Mouse (Mus musculus) layer of hippocampus, adult 2 months (tissue): ENCODE results near the gene Olfr552. TPM values are rescaled to one million over a fixed set of nuclear protein-coding genes. Genes with fewer than 3 reads are reported as not detected.
"Not testable (repeated sequence)": the region's sequence is repeated elsewhere in the genome, so short reads cannot be mapped to it uniquely, and the experiment has no call there.

Experiments
- DNase-seq, 2 experiments: peaks; one replicate each; pipeline ENCODE4 v3.0.0; 2022; ENCODE audit warnings: low spot score in 2 of 2
- H3K27ac ChIP-seq: fragments of 200-600 bp; 2 replicates; pipeline ENCODE4 v1.8.1; 2022
- H3K4me3 ChIP-seq: fragments of 200-600 bp; 2 replicates; pipeline ENCODE4 v1.8.1; 2022; ENCODE audit warnings: mild to moderate bottlenecking
- CTCF ChIP-seq: fragments of 200-600 bp; conservative IDR thresholded peaks from 2 replicates; pipeline ENCODE4 v1.8.1; 2022; ENCODE audit warnings: antibody characterized with exemption, mild to moderate bottlenecking, moderate library complexity
- long read RNA-seq, 2 experiments: library from polyadenylated mRNA; stranded (forward); transcript quantifications; one replicate each; pipeline ENCODE4 v2.0.0; 2021; ENCODE audit warnings: borderline mapping rate in 2 of 2
- total RNA-seq, 2 experiments: library from RNA; stranded (reverse); gene quantifications; 2 replicates each; pipeline ENCODE4 v1.2.3; 2021

Gene Olfr552
- under 1 TPM; 0.15 to 0.28 TPM for total RNA-seq
- long read RNA-seq, experiment 1: 0 reads
- long read RNA-seq, experiment 2: 0 reads

DNA sequence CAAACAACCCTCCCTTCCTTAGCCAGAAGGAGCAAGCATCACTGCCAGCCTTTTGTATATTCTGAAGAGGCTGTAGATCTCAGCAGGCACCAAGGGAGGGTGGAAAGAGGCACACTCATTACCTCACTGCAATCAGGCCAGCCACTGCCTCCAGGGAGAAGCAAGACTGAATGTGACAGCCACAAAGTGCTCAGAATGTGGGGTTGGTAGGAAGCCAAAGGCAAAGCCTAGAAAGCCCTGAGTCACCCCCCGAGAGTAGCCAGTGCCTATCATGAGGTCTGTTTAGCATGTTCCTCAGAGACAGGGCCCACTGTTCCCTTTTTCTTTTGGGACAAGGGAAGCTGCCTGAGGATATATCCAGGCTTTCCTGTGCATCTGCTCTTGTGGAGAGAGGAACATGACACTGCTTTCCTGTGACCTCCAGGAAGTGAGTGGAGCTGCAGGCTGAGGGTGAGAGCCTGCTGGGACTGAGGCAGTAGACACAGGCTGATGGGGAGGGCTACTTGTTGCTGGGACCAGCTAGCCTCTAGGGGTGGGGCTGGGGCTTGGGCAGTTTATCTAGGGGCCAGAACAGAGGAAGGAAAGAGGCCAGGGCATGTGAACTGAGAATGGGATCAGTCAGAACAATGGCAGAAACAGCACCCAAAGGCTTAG is at the start of gene Olfr552:
Gene Olfr552 (plus strand): TSS at position 393 of the 654 bp plus-strand sequence.
- no peak for TF ChIP-seq CTCF
- Histone ChIP-seq H3K27ac (no peak within 1 kb of the TSS), H3K4me3 (no peak within 1 kb of the TSS)
- DNase-seq: no peak

DNA sequence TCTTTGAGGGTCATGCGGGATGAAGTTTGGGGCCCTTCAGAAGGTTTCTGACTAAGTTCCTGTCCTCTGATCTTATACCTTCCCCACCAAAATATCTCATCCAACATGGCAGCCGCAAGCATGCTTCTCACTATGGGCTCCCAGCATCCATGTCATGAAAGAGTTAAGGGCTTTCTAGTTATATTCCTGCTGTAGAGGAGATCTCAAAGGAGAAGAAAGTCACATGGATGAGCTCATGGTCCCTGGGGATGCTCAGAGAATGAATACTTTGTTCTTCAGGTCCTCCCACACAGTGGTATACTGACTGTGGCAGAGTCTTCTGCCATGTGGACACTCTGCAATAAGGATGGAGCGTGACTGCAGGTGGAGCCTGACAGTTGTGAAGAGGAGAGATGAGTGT is 48.0 kb upstream of the Olfr552 start, which contains the start of gene Olfr549:
Gene Olfr549 (plus strand): TSS at position 301 of the 400 bp plus-strand sequence.
- H3K4me3 ChIP-seq: no peak within 1 kb of the TSS
- TF ChIP-seq CTCF: no peak
- H3K27ac ChIP-seq: no peak within 1 kb of the TSS
- DNase-seq: no peak

DNA sequence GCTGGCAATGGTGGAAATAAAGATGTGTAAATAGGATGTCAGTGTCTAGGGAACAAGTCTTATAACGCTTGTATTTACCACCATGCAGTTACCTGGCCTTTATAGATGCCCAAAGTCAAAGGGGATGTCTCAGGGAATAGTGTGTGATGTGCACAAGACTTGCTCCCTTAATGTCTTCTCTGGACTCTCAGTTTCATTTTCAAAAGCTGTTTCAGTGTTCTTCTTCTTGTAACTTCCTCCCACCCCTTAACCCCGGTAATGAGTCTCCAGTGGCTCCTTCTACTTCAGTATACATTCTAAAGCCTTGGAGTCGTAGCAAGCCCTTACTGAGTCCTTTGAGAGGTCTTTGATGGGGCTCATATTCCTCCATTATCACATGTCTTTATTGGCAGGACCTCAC is 44.3 kb upstream of the Olfr552 start:
- no peak for DNase-seq
- no peak for TF ChIP-seq CTCF
- Histone ChIP-seq H3K27ac (no peak overlapping the region), H3K4me3 (no peak overlapping the region)

DNA sequence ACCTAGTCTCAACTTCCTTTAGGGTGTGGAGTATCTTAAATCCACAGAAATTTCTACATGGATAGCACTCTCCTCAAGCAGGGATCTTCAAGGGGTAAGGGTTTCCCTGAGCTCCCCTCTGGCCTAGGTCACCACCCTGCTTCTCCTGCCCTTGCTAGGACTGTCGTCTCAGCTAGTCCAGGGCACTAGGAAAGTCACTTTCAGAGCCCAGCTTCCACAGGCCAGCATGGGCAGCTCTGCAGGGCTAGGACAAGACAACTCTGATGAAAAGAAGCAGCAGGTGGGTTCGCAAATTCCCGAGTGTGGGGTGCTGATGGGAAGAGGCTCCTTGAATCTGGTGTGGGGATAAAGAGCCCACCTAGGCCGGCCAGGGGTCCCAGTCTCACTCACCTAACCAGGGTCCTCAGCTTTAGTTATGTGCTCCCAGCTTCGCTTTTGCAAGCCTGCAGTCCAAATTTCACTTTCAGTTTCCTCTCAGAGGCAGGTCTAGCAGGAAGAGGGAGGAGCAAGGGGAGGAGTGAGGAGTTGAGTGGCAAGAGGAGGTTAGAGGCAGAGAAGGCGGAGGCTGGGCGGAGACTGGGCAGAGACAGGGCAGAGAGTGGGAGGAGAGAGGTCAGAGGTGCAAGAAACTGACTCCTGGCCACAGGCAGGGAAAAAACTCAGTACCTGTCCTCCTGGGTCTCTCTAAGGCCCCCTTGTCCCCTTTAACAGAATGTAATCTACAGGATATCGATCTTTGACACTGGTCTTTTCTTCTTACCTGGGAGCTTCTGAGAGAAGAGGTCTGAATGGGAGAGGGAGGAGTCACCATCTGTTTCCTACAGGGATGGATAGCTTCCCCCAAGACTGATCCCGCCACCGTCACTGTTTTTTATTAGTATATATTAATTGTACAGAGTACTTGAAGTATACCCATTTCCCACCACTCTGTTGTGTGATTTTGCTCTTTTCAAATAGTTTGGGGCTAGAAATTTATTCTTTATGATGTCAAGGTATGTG is 32.3 kb upstream of the Olfr552 start, which contains the start of gene Trim21:
Gene Trim21 (minus strand): TSS at position 488 of the 999 bp plus-strand sequence.
- DNase-seq: peak; percentile 50 to 68
- peak within 1 kb of the TSS; percentile 53; the same call in 1 of the 2 replicates for H3K27ac ChIP-seq
- TF ChIP-seq CTCF: no peak

DNA sequence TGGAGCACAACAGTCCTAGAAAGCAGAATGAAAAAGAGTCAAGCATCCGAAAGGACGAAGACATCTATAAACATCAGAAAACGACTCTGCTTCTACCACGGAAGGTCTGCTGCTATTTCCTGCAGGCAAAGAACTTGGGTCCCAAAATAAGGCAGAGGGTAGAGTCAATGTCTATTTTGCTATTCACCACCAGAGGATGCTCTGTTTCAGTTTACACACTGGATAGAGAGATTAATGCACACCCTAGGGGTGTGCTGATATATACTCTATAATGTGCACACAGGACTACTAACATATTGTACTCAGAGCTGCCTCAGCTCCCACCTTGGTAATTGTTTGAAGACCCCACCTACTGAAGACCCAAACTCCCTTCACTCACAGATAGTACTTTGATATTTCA is 31.4 kb upstream of the Olfr552 start:
- H3K4me3 ChIP-seq: no peak overlapping the region
- DNase-seq: no peak
- TF ChIP-seq CTCF: peak; percentile 58
- H3K27ac ChIP-seq: no peak overlapping the region

More for the DNA sequence above, 32.3 kb upstream of the Olfr552 start, which contains the start of gene Trim21:
- H3K4me3 ChIP-seq: peak within 1 kb of the TSS; percentile 55

DNA sequence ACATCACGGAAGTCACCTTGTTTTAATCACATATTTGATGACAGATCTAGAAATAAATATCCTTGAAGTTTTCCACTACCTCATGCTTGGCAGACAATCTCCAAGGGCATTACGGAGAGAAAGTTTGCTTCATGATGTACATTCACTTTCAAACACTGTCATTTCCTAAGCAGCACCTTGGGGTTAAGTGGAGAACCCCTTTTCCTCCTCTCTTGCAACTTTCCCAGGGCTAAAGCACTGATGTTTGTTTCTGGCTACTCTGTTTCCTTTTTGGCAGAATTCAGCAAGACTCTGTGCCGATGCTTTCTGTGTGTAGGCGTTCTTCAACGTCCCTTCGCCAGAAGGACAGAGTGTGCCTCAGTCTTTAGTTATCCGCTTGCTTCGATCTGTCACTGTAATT is 26.4 kb upstream of the Olfr552 start, which contains the start of gene Olfr550:
Gene Olfr550 (plus strand): TSS at position 301 of the 400 bp plus-strand sequence.
- DNase-seq: no peak
- Histone ChIP-seq H3K27ac (peak within 1 kb of the TSS; percentile 36; the same call in 1 of the 2 replicates), H3K4me3 (no peak within 1 kb of the TSS)
- TF ChIP-seq CTCF: no peak

DNA sequence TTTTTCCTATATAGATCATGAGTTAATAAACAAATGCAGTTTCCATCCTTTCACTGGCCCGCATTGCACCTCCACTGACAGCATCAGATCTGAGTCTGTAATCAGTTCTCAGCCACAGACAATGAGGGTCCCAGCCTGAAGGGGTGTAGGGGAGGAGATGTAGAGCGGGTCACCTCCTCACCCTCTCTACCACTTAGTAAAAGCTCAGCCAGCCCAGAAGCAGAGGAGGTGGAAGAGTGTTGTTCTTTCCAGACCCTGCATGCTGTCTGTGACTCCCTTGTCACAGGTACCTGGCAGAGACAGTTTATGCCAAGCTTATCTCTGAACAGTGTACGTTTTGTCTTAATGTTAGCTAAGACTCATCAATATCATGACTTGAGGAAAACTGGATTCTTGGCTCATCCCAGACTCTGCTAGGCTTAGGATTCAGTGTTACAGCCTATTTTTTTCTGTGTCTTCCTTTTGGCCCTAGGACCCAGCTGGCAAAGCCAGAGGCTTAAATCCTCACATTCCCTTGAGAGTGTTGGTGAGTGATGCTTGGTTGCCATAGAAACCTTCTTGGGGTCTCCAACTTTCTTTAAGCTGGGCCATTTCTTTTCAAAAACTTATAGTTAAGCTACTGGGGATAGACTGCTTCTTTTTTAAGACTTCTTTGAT is 24.3 kb upstream of the Olfr552 start:
- no peak for DNase-seq
- no peak overlapping the region for H3K4me3 ChIP-seq
- TF ChIP-seq CTCF: no peak
- no peak overlapping the region for H3K27ac ChIP-seq

DNA sequence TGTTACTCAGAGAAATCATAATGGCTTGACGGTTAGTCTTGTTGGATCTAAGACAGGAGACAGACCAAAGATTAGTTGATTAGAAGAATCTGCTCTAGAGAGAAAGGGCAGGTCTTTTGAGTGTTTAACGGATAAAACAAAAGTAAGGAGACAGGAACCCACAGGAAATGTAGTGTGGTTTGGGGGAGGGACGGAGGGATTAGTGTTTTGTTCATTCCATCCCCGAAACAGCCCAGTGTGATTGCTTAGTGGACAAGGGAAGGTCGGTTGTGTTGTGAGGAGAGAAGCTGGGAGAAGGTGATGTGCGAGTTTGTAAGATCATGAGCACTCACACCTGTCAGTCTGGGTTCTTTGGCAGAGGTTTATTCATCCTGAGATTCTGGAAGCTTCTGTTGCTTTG is 21.6 kb upstream of the Olfr552 start:
- TF ChIP-seq CTCF: no peak
- Histone ChIP-seq H3K27ac (no peak overlapping the region), H3K4me3 (no peak overlapping the region)
- DNase-seq: no peak

DNA sequence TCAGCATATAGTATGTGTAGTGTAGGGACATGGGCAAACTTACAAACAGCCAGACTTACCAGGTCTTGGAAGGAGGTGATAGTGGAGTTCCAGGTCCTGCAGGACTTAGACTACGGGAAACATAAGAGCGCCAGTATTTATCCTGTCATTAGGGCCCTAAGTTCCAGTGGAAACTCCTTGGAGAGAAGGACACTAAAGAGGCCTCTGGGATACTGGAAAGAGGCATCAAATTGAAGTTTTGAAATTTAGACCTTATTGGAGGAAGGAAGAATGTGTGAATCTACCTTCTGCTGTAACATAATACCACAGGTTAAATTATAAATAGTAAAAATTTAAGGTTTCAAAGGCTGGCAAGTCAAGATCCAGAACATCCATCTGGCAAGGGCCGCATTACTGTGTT is 5.8 kb upstream of the Olfr552 start, which contains the start of gene Olfr551:
Gene Olfr551 (minus strand): TSS at position 101 of the 400 bp plus-strand sequence.
- DNase-seq: no peak
- TF ChIP-seq CTCF: no peak
- no peak within 1 kb of the TSS for H3K27ac ChIP-seq
- H3K4me3 ChIP-seq: no peak within 1 kb of the TSS

DNA sequence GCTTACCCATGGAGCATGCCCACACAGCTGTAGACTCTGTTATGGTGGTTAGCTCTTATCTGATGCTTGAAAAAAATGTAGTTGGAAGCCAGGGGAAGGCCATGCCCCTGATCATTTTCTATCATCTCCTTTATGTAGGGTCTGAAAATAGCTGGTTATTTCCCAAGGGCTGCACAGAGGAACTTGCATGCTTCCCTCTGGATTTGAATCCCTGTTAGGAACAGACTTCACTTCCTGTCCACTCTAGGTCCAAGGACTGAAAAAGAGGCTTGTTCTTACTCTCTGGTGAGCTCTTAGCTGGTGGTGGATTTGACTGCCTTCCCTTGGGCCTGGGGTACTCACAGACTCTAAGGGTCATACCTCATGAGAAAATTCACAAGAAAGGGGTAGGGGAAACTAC is 20.5 kb downstream of the Olfr552 start, which contains the start of gene Olfr553:
Gene Olfr553 (minus strand): TSS at position 101 of the 400 bp plus-strand sequence.
- no peak for DNase-seq
- Histone ChIP-seq H3K27ac (no peak within 1 kb of the TSS), H3K4me3 (no peak within 1 kb of the TSS)
- no peak for TF ChIP-seq CTCF

DNA sequence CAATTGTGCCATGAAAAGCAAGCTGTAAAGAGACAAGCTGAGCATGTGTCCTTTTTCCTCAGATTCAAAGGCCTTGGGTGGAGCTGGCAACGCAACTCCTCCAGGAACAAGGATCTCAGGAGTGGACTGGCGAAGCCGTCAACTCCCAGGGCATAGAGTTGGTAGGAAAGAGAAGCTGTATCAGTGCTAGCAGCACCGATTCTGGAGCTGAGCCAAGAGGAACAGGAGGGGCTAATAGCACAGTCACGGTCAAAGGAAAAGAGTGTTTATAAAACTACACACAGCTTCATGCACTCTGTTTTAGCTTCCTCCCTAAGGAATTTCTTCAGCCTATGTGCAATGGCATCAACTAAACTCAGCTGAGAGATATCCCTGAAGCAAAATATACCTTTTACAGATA is 22.0 kb downstream of the Olfr552 start:
- Histone ChIP-seq H3K4me3 (no peak overlapping the region), H3K27ac (no peak overlapping the region)
- DNase-seq: no peak
- no peak for TF ChIP-seq CTCF

DNA sequence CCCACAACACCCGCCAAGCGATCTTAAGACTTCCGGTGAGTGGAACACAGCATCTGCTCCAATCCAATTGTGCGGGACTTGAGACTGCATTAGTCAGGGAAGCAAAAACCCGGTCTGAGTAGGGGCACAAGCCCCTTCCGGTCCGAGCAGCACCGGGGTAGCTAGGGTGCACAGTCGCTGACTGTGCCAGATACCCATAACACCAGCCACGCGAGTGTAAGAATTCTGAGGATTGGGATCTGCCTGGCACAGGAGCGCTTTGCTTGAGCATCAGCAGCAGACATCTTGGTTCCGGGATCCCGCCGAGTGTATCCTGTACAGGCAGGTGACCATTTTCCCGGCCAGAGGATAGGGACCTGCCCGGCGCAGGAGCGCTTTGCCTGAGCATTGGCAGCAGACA is 22.8 kb downstream of the Olfr552 start:
- not testable (repeated sequence) for DNase-seq, H3K4me3 ChIP-seq, H3K27ac ChIP-seq
